In genomic region chr4:123080791-123081190, GRCm38 (mm10) we compare ENCODE assay signal across 9 mouse cellular contexts. TPM values are rescaled to one million over a fixed set of nuclear protein-coding genes. Genes with fewer than 3 reads are reported as not detected.
DNase-seq lines count a peak whose midpoint lies in the region.
"Had no signal": no experiment of that assay in that cellular context is flagged by ENCODE, and none has a peak within 500 bp of the region (broad histone marks: within the 10 kb centered on the region; RNA-seq: fewer than 3 reads in every experiment).

No protein-coding gene starts in this region.

- intact Hi-C loops in gastrocnemius, postnatal 36 days (cut with DNase I) = loop anchor here (5.0 kb wide), 2 partner anchors 133 to 183 kb away; no protein-coding TSS in a partner anchor

- peak; percentile 35 for DNase-seq in cerebellum, adult 11-12 months
- no peak for DNase-seq in cerebellum, adult 9-10 months
- peak; percentile 77 for DNase-seq in 3134 (ENCODE audit: extremely low read depth, insufficient read length, low spot score)
- peak; percentile 34 for DNase-seq in kidney, postnatal 14 days
- DNase-seq in right cerebral cortex, adult 2 months (ENCODE audit: low spot score in 2 of 2) = peak; percentile 28 to 29
- DNase-seq in gastrocnemius, postnatal 36 days = no peak
- no peak for DNase-seq in frontal cortex, postnatal 10 days (ENCODE audit: low spot score in 2 of 2)
- no peak for DNase-seq in gastrocnemius, postnatal 25 days

RNA-seq across cellular contexts. Expression of gene Bmp8b, which starts 24.2 kb away (rescaled TPM):
- not detected for total RNA-seq in gastrocnemius, postnatal 36 days (2021)
- not detected for total RNA-seq in gastrocnemius, postnatal 25 days (2021)
- total RNA-seq: liver, adult 2 months had no signal

RNA-seq across cellular contexts. Expression of gene Oxct2b, which starts 35.3 kb away (rescaled TPM):
- not detected for total RNA-seq in gastrocnemius, postnatal 36 days (2021)
- total RNA-seq in gastrocnemius, postnatal 25 days (2021) = not detected
- total RNA-seq: liver, adult 2 months had no signal

RNA-seq across cellular contexts. Expression of gene Ppie, which starts 59.0 kb away (rescaled TPM):
- total RNA-seq in gastrocnemius, postnatal 36 days (2021) = 10 to 100 TPM; 17.5 to 19.2 TPM
- total RNA-seq in gastrocnemius, postnatal 25 days (2021) = 10 to 100 TPM; 16.8 to 17.6 TPM

Comparison
In these comparisons a context has a peak if more than half of its experiments do, and no peak if none do; other contexts are left out.
1. DNase-seq: peak in cerebellum, adult 11-12 months (single experiment), 3134 (single experiment), kidney, postnatal 14 days (single experiment) and right cerebral cortex, adult 2 months (2 of 2); none in cerebellum, adult 9-10 months (single experiment), gastrocnemius, postnatal 36 days (0 of 2), frontal cortex, postnatal 10 days (0 of 2) and gastrocnemius, postnatal 25 days (single experiment).